Mouse (Mus musculus): ENCODE results near the gene Arl6ip4. TPM values are rescaled to one million over a fixed set of nuclear protein-coding genes. Genes with fewer than 3 reads are reported as not detected.

Gene Arl6ip4
- total and polyA plus RNA-seq, 3 experiments, result 57.8 to 128 TPM; not detected in 1

- peak; percentile 55 for DNase-seq (ENCODE audit: low read depth, low spot score)
- no peaks in the 10 kb centered on the region for H3K4me1 ChIP-seq (ENCODE audit: control insufficient read depth in 1 of 2, insufficient read depth in 2 of 2, low read length in 2 of 2)
Measured at GRCm38 (mm10) chr5:124162577-124162976, 46.7 kb downstream of the Arl6ip4 start.

GRCm38 (mm10) chr5:124163445-124163844 is 47.6 kb downstream of the Arl6ip4 start:
- Histone ChIP-seq H3K27me3 (ENCODE audit: control insufficient read depth in 1 of 2, insufficient read depth in 2 of 2, low read length in 2 of 2) (no peaks in the 10 kb centered on the region), H3K9ac (ENCODE audit: control insufficient read depth, low read depth, low read length, poor library complexity, severe bottlenecking) (no peak overlapping the region), H3K4me3 (ENCODE audit: control insufficient read depth in 1 of 2, insufficient read depth in 1 of 2, low read depth in 2 of 2, low read length in 2 of 2) (no peak overlapping the region), H3K27ac (ENCODE audit: control insufficient read depth, low read depth, low read length) (no peak overlapping the region), H3K9me3 (replicated peaks; ENCODE audit: insufficient read depth, low read length) (no peaks in the 10 kb centered on the region), H3K4me1 (ENCODE audit: control insufficient read depth in 1 of 2, insufficient read depth in 2 of 2, low read length in 2 of 2) (no peaks in the 10 kb centered on the region), H3K36me3 (ENCODE audit: control insufficient read depth in 1 of 2, insufficient read depth in 2 of 2, low read length in 2 of 2) (no peaks in the 10 kb centered on the region), H3K79me2 (ENCODE audit: control insufficient read depth, insufficient read depth, low read length, poor library complexity) (no peaks in the 10 kb centered on the region)
- no peak for TF ChIP-seq MEF2A (IDR thresholded peaks at IDR 0.05; ENCODE audit: extremely low read depth, insufficient replicate concordance, low read depth, low read length, poor library complexity, severe bottlenecking)
- no peak for DNase-seq (ENCODE audit: low read depth, low spot score)

More at GRCm38 (mm10) chr5:124162577-124162976, 46.7 kb downstream of the Arl6ip4 start:
- Histone ChIP-seq H3K27me3 (ENCODE audit: control insufficient read depth in 1 of 2, insufficient read depth in 2 of 2, low read length in 2 of 2) (no peaks in the 10 kb centered on the region), H3K9me3 (replicated peaks; ENCODE audit: insufficient read depth, low read length) (no peaks in the 10 kb centered on the region), H3K4me3 (ENCODE audit: control insufficient read depth in 1 of 2, insufficient read depth in 1 of 2, low read depth in 2 of 2, low read length in 2 of 2) (no peak overlapping the region), H3K36me3 (ENCODE audit: control insufficient read depth in 1 of 2, insufficient read depth in 2 of 2, low read length in 2 of 2) (no peaks in the 10 kb centered on the region), H3K79me2 (ENCODE audit: control insufficient read depth, insufficient read depth, low read length, poor library complexity) (no peaks in the 10 kb centered on the region), H3K27ac (ENCODE audit: control insufficient read depth, low read depth, low read length) (no peak overlapping the region), H3K9ac (ENCODE audit: control insufficient read depth, low read depth, low read length, poor library complexity, severe bottlenecking) (no peak overlapping the region)
- TF ChIP-seq ZKSCAN1 (IDR thresholded peaks at IDR 0.05; ENCODE audit: low read depth, low read length) (no peak), ZC3H11A (IDR thresholded peaks at IDR 0.05; ENCODE audit: low read depth, low read length) (peak; percentile 41), SMC3 (IDR thresholded peaks at IDR 0.05; ENCODE audit: low read depth, low read length) (peak; percentile 64), RAD21 (IDR thresholded peaks at IDR 0.05; ENCODE audit: low read depth, low read length) (peak; percentile 73), CTCF (IDR thresholded peaks at IDR 0.05 in 2 of 3, conservative IDR thresholded peaks at IDR 0.05 in 1 of 3; ENCODE audit: control insufficient read depth in 1 of 3, insufficient read depth in 1 of 3, low read depth in 2 of 3, low read length in 3 of 3, poor library complexity in 1 of 3, severe bottlenecking in 1 of 3) (peak; percentile 43 to 67 (median 49))

DNA sequence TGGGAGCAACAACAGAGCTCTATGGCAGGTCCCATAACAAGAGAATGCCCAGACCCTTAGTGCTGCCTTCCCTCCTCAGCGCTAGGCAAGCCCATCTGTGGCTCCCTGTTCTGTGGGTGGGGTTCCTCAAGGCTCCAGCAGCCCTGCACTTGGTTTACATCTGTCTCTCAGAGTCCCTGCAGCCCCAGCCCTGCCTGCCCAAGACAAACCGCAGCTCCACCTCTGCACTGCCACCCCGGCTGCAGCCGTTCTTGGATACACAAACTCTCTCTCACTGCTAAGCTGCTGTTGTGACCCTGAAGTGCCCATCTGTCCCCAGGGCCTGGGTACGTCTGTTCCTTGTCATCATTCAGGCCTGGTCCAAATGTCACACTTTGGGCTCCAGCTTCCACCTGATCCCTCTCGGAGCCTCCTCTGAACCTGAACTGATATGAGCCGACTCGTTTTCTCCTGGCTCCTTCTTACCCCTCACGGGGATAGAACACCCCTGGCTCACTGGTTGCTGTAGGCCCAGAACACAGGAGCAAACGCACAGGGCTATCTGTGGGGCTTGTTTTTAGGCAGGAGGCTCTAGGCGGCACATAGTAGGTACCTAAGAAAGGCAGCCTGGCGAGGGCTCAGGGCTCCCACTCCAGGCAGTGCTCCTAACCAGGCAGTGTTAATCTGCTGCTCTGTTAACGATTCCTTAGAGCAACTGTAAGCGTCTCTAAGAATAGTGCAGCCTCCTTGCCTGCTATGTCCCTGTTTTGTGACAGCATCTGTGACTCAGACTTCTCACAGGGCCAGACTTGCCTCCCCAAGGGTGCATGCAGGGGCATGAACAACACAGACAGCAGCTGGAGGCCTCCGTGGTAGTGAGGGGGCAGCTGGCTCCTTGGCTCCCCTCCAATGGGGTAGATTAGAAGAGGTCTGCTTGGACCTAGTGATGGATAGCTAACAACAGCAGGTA is 50.0 kb downstream of the Arl6ip4 start:
- H3K9ac ChIP-seq (ENCODE audit: control insufficient read depth, low read depth, low read length, poor library complexity, severe bottlenecking), result no peak overlapping the region
- no peak overlapping the region for H3K27ac ChIP-seq (ENCODE audit: control insufficient read depth, low read depth, low read length)
- peaks cover 0 to 2% of the 10 kb centered on the region in 2 experiments; a peak in 1 of 4 replicates for H3K36me3 ChIP-seq (ENCODE audit: control insufficient read depth in 1 of 2, insufficient read depth in 2 of 2, low read length in 2 of 2)
- peaks cover 0 to 2% of the 10 kb centered on the region in 2 experiments; a peak in 1 of 4 replicates for H3K4me1 ChIP-seq (ENCODE audit: control insufficient read depth in 1 of 2, insufficient read depth in 2 of 2, low read length in 2 of 2)
- H3K79me2 ChIP-seq (ENCODE audit: control insufficient read depth, insufficient read depth, low read length, poor library complexity), result no peaks in the 10 kb centered on the region
- H3K9me3 ChIP-seq (replicated peaks; ENCODE audit: insufficient read depth, low read length), result no peaks in the 10 kb centered on the region
- no peak for DNase-seq (ENCODE audit: low read depth, low spot score)
- no peaks in the 10 kb centered on the region for H3K27me3 ChIP-seq (ENCODE audit: control insufficient read depth in 1 of 2, insufficient read depth in 2 of 2, low read length in 2 of 2)
- H3K4me3 ChIP-seq (ENCODE audit: control insufficient read depth in 1 of 2, insufficient read depth in 1 of 2, low read depth in 2 of 2, low read length in 2 of 2), result no peak overlapping the region
- no peak for TF ChIP-seq MAZ (IDR thresholded peaks at IDR 0.05; ENCODE audit: low read depth, low read length)
- no peak for TF ChIP-seq NRF1 (IDR thresholded peaks at IDR 0.05; ENCODE audit: insufficient read depth, low read depth, low read length, poor library complexity, severe bottlenecking)
- no peak for TF ChIP-seq POLR2AphosphoS5 (IDR thresholded peaks at IDR 0.05; ENCODE audit: borderline replicate concordance, low read depth, low read length)
- TF ChIP-seq ELF1 (IDR thresholded peaks at IDR 0.05; ENCODE audit: low read depth, low read length), result no peak
- TF ChIP-seq NELFE (IDR thresholded peaks at IDR 0.05; ENCODE audit: low read depth, low read length), result no peak
- no peak for TF ChIP-seq ZNF384 (IDR thresholded peaks at IDR 0.05; ENCODE audit: low read depth, low read length)
- TF ChIP-seq USF2 (IDR thresholded peaks at IDR 0.05; ENCODE audit: borderline replicate concordance in 1 of 2, insufficient read depth in 1 of 2, low read depth in 1 of 2, low read length in 2 of 2), result no peak
- no peak for TF ChIP-seq ETS1 (IDR thresholded peaks at IDR 0.05; ENCODE audit: low read depth, low read length)
- TF ChIP-seq UBTF (IDR thresholded peaks at IDR 0.05; ENCODE audit: borderline replicate concordance, insufficient read depth, low read depth, low read length), result no peak
- TF ChIP-seq RCOR1 (IDR thresholded peaks at IDR 0.05; ENCODE audit: low read depth, low read length), result no peak
- TF ChIP-seq GATA1 (IDR thresholded peaks at IDR 0.05; ENCODE audit: low read depth, low read length), result no peak
- no peak for TF ChIP-seq CHD2 (IDR thresholded peaks at IDR 0.05; ENCODE audit: low read length)
- TF ChIP-seq JUND (IDR thresholded peaks at IDR 0.05; ENCODE audit: low read depth, low read length), result no peak
- no peak for TF ChIP-seq MXI1 (IDR thresholded peaks at IDR 0.05; ENCODE audit: low read depth, low read length)
- TF ChIP-seq BHLHE40 (IDR thresholded peaks at IDR 0.05; ENCODE audit: borderline replicate concordance, low read depth, low read length), result no peak
- TF ChIP-seq POLR2A (IDR thresholded peaks at IDR 0.05; ENCODE audit: control insufficient read depth in 1 of 2, insufficient read depth in 1 of 2, low read depth in 1 of 2, low read length in 2 of 2, poor library complexity in 1 of 2), result no peak
- no peak for TF ChIP-seq MEF2A (IDR thresholded peaks at IDR 0.05; ENCODE audit: extremely low read depth, insufficient replicate concordance, low read depth, low read length, poor library complexity, severe bottlenecking)
- no peak for TF ChIP-seq MYC (IDR thresholded peaks at IDR 0.05; ENCODE audit: low read depth, low read length)

All from MEL (cell line).